Mouse (Mus musculus) CD4-positive, CD25-positive, alpha-beta regulatory T cell, adult 4 months (primary cell): ENCODE results near the gene Plxnb1. TPM values are rescaled to one million over a fixed set of nuclear protein-coding genes. Genes with fewer than 3 reads are reported as not detected.

Experiments used
- ATAC-seq: one replicate; pipeline ENCODE4 v1.8.0; 2017
- polyA plus RNA-seq, 2 experiments: library from polyadenylated mRNA; unstranded; fragments of 100-300 nt; shearing (Covaris generic); gene quantifications; one replicate each; pipeline ENCODE4 v1.2.1; 2017

Plxnb1 gene
- polyA plus RNA-seq, result 1 to 10 TPM in 1 of 2 experiments, under 1 TPM in 1; 0.94 to 1.2 TPM

GRCm38 (mm10) chr9:109095137-109095982 lies at the start of gene Plxnb1:
Plxnb1 (plus strand) TSS chr9:109095389.
- peak; percentile 59 for ATAC-seq

GRCm38 (mm10) chr9:109046306-109046705 lies 48.9 kb upstream of the Plxnb1 start:
- ATAC-seq, result peak; percentile 38

- ATAC-seq, result no peak
Observed at GRCm38 (mm10) chr9:109049316-109049715, 45.9 kb upstream of the Plxnb1 start.

GRCm38 (mm10) chr9:109049996-109050673 lies 45.1 kb upstream of the Plxnb1 start:
- ATAC-seq, result no peak

- no peak for ATAC-seq
Observed at GRCm38 (mm10) chr9:109050674-109050997, 44.6 kb upstream of the Plxnb1 start.

- ATAC-seq, result peak; percentile 46
Observed at GRCm38 (mm10) chr9:109051011-109051501, 44.1 kb upstream of the Plxnb1 start.

- ATAC-seq, result peak; percentile 28
Observed at GRCm38 (mm10) chr9:109051651-109052489, 43.3 kb upstream of the Plxnb1 start.

- ATAC-seq, result peak; percentile 36
Observed at GRCm38 (mm10) chr9:109052490-109053260, 42.5 kb upstream of the Plxnb1 start.

- ATAC-seq, result no peak
Observed at GRCm38 (mm10) chr9:109053366-109053765, 41.8 kb upstream of the Plxnb1 start.

- ATAC-seq, result no peak
Observed at GRCm38 (mm10) chr9:109053851-109054250, 41.3 kb upstream of the Plxnb1 start.

- ATAC-seq, result peak; percentile 38
Observed at GRCm38 (mm10) chr9:109054712-109055111, 40.5 kb upstream of the Plxnb1 start.

GRCm38 (mm10) chr9:109055271-109056030 lies 39.7 kb upstream of the Plxnb1 start:
- no peak for ATAC-seq

- ATAC-seq, result no peak
Observed at GRCm38 (mm10) chr9:109056081-109056690, 39.0 kb upstream of the Plxnb1 start.

GRCm38 (mm10) chr9:109056916-109057315 lies 38.3 kb upstream of the Plxnb1 start:
- no peak for ATAC-seq

- ATAC-seq, result no peak
Observed at GRCm38 (mm10) chr9:109057543-109057942, 37.6 kb upstream of the Plxnb1 start.

- ATAC-seq, result no peak
Observed at GRCm38 (mm10) chr9:109058006-109058765, 37.0 kb upstream of the Plxnb1 start.

GRCm38 (mm10) chr9:109059136-109059903 lies 35.9 kb upstream of the Plxnb1 start, which contains the start of gene Trex1:
Trex1 (minus strand) TSS chr9:109059734.
- ATAC-seq, result peak; percentile 53

- ATAC-seq, result no peak
Observed at GRCm38 (mm10) chr9:109060184-109060897, 34.8 kb upstream of the Plxnb1 start.
